Mouse (Mus musculus) forebrain, postnatal 0 days (tissue): Measurements from ENCODE around the gene 4933406M09Rik. TPM values are rescaled to one million over a fixed set of nuclear protein-coding genes. Genes with fewer than 3 reads are reported as not detected.

Experiments
- ATAC-seq: fragments of 200-750 bp; cut with Nextera tagmentation; 2 replicates; pipeline ENCODE4 v1.8.0; 2017; ENCODE audit warnings: mild to moderate bottlenecking, moderate library complexity
- DNase-seq: peaks from one replicate; pipeline ENCODE4 v3.0.0-alpha.2; 2015
- H3K27ac ChIP-seq: fragments of 300-500 bp; sonication (generic); 2 replicates; pipeline ENCODE4 v1.5.1; 2014; ENCODE audit warnings: low read depth, mild to moderate bottlenecking, antibody characterized with exemption, low read length, moderate library complexity, mixed read lengths
- H3K27me3 ChIP-seq: fragments of 300-500 bp; sonication (generic); 2 replicates; pipeline ENCODE4 v1.6.1; 2014; ENCODE audit warnings: mild to moderate bottlenecking, low read length, mixed read lengths; ENCODE audit not compliant: insufficient read depth
- H3K36me3 ChIP-seq: fragments of 300-500 bp; sonication (generic); 2 replicates; pipeline ENCODE4 v1.6.1; 2014; ENCODE audit warnings: mild to moderate bottlenecking, moderate library complexity; ENCODE audit not compliant: insufficient read depth
- H3K4me1 ChIP-seq: fragments of 300-500 bp; sonication (generic); 2 replicates; pipeline ENCODE4 v1.6.1; 2014; ENCODE audit warnings: antibody characterized with exemption; ENCODE audit not compliant: insufficient read depth
- H3K4me2 ChIP-seq: fragments of 300-500 bp; sonication (generic); 2 replicates; pipeline ENCODE4 v1.6.1; 2014; ENCODE audit warnings: low read depth, mild to moderate bottlenecking, moderate library complexity
- H3K4me3 ChIP-seq: fragments of 300-500 bp; sonication (generic); 2 replicates; pipeline ENCODE4 v1.5.1; 2014; ENCODE audit warnings: low read depth, low read length, mixed read lengths
- H3K9ac ChIP-seq: fragments of 300-500 bp; sonication (generic); 2 replicates; pipeline ENCODE4 v1.6.1; 2014; ENCODE audit warnings: mild to moderate bottlenecking
- H3K9me3 ChIP-seq: fragments of 300-500 bp; sonication (generic); 2 replicates; pipeline ENCODE4 v1.6.1; 2016; ENCODE audit warnings: low read length
- CTCF ChIP-seq: sonication (generic); IDR thresholded peaks from 2 replicates; pipeline ENCODE4 v1.5.1; 2016; ENCODE audit warnings: antibody characterized with exemption, control low read depth, low read depth
- WGBS: fragments of 180-500 bp; shearing (Covaris S2); extraction: QIAGEN DNeasy Blood & Tissue Kit; methylation state at CpG from one replicate; pipeline ENCODE4 v1.1.7; 2014; 5-methylcytosine and 5-hydroxymethylcytosine counted together
- polyA plus RNA-seq: library from polyadenylated mRNA; unstranded; fragments of >200 nt; fragmentation: Nextera tagmentation; extraction: Ambion mirVana; gene quantifications from 2 replicates; pipeline ENCODE4 v1.2.1, GENCODE M21; 2015
- total RNA-seq: library from RNA; depleted of rRNA; stranded (reverse); fragments of >200 nt; gene quantifications from 2 replicates; pipeline ENCODE4 v1.2.3, GENCODE M21; 2014

Gene 4933406M09Rik
- total and polyA plus RNA-seq, 2 experiments from 2014 or later: not detected

DNA sequence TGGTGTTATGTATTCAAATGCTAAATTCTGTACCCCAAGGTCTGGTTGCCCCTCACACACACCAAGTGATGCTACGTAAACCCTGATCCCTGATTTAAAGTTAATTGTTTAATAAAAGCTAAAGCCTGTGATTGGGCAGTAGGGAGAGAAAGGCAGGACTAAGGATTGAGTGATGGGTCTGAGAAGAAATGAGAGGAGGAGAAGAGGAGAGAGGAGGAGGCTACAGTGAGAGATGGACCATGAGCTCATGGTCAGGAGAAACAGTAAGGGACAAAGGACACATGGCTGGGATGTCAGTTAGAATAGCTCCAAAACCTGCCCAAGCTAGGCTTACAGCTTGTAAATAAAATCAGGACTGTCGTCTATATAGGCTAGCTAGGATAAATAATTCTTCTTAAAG lies 4.7 kb upstream of the 4933406M09Rik start:
- Histone ChIP-seq H3K27me3 (no peaks in the 10 kb centered on the region), H3K9ac (no peak overlapping the region), H3K9me3 (no peaks in the 10 kb centered on the region), H3K27ac (no peak overlapping the region), H3K4me2 (no peak overlapping the region), H3K4me1 (0 out of 2 replicates have a peak, but pooled peaks cover 8% of the 10 kb centered on the region), H3K36me3 (no peaks in the 10 kb centered on the region), H3K4me3 (no peak overlapping the region)
- 76% methylated on average over 2 of the region's 2 CpGs for WGBS
- DNase-seq (no peak), ATAC-seq (no peak)
- no peak for TF ChIP-seq CTCF

GRCm38 (mm10) chr1:134381795-134382625 lies 3.7 kb upstream of the 4933406M09Rik start:
- 12% methylated on average over 19 of the region's 19 CpGs for WGBS
- DNase-seq (peak; percentile 62), ATAC-seq (peak; percentile 29; the same call in 1 of the 2 replicates)
- no peaks in the 10 kb centered on the region for H3K27me3 ChIP-seq
- H3K9me3 ChIP-seq: no peaks in the 10 kb centered on the region
- H3K4me1 ChIP-seq: 0 out of 2 replicates have a peak, but pooled peaks cover 8% of the 10 kb centered on the region
- peak overlapping the region; percentile 24 for H3K4me3 ChIP-seq
- peak overlapping the region; percentile 44 for H3K4me2 ChIP-seq
- no peak overlapping the region for H3K27ac ChIP-seq
- H3K36me3 ChIP-seq: no peaks in the 10 kb centered on the region
- TF ChIP-seq CTCF: no peak
- H3K9ac ChIP-seq: no peak overlapping the region

GRCm38 (mm10) chr1:134384581-134384980 lies 1.2 kb upstream of the 4933406M09Rik start:
- no peaks in the 10 kb centered on the region for H3K9me3 ChIP-seq
- no peak for TF ChIP-seq CTCF
- no peak overlapping the region for H3K4me3 ChIP-seq
- H3K4me1 ChIP-seq: 0 out of 2 replicates have a peak, but pooled peaks cover 8% of the 10 kb centered on the region
- no peaks in the 10 kb centered on the region for H3K27me3 ChIP-seq
- H3K9ac ChIP-seq: no peak overlapping the region
- no peak for DNase-seq
- H3K27ac ChIP-seq: no peak overlapping the region
- no peak for ATAC-seq
- H3K4me2 ChIP-seq: no peak overlapping the region
- no peaks in the 10 kb centered on the region for H3K36me3 ChIP-seq
- 90% methylated on average over 4 of the region's 4 CpGs for WGBS

- TF ChIP-seq CTCF: no peak
- Histone ChIP-seq H3K4me2 (no peak overlapping the region), H3K4me3 (no peak overlapping the region), H3K9ac (no peak overlapping the region), H3K9me3 (no peaks in the 10 kb centered on the region), H3K27me3 (no peaks in the 10 kb centered on the region), H3K4me1 (0 out of 2 replicates have a peak, but pooled peaks cover 8% of the 10 kb centered on the region), H3K36me3 (no peaks in the 10 kb centered on the region), H3K27ac (no peak overlapping the region)
- no peak for ATAC-seq
- DNase-seq: no peak
These were observed 564 bp upstream of the 4933406M09Rik start for GRCm38 (mm10) chr1:134385176-134385575.

DNA sequence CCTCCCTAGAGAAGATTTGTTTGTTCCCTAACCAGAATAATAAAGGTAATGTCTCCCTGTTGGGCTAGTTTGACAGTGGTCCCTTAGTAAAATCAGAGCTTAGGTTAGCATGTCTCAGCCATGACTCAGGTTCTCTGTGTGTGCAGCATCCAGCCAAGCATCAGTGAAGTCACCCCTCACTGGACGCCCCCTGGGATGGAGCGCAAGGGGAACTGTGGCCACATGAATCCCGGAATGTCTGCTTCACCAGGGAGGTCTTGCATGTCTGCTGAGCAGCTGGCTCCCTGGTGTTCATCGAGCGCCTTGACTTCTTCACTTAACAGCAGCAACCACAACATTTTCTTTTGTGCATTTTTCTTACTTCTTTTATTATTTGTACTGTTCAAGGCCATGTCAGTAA lies 8.1 kb downstream of the 4933406M09Rik start:
- TF ChIP-seq CTCF: no peak
- H3K9ac ChIP-seq: no peak overlapping the region
- no peak for DNase-seq
- no peak overlapping the region for H3K27ac ChIP-seq
- no peak overlapping the region for H3K4me3 ChIP-seq
- H3K27me3 ChIP-seq: no peaks in the 10 kb centered on the region
- no peak overlapping the region for H3K4me2 ChIP-seq
- no peaks in the 10 kb centered on the region for H3K9me3 ChIP-seq
- H3K4me1 ChIP-seq: no peaks in the 10 kb centered on the region
- no peaks in the 10 kb centered on the region for H3K36me3 ChIP-seq
- ATAC-seq: no peak
- 64% methylated on average over 5 of the region's 5 CpGs for WGBS

DNA sequence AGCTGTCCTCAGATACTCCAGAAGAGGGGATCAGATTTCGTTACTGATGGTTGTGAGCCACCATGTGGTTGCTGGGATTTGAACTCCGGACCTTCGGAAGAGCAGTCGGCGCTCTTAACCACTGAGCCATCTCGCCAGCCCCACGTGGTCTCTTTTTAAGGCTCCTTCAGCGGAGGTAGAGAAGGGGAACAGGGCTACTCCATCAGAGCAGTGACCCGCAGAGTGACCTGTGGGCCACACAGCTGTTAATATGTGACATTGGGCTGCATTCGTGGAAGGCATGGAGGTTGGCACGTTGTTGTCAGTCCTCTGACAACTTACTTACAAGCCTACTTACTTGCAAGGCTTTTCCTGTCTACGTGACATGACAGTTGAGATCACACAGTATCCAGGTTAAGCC lies 12.5 kb downstream of the 4933406M09Rik start:
- no peak for TF ChIP-seq CTCF
- Histone ChIP-seq H3K27me3 (no peaks in the 10 kb centered on the region), H3K4me2 (no peak overlapping the region), H3K9ac (no peak overlapping the region), H3K4me3 (no peak overlapping the region), H3K36me3 (no peaks in the 10 kb centered on the region), H3K4me1 (no peaks in the 10 kb centered on the region), H3K9me3 (no peaks in the 10 kb centered on the region), H3K27ac (no peak overlapping the region)
- DNase-seq: no peak
- WGBS: 92% methylated on average over 12 of the region's 12 CpGs
- no peak for ATAC-seq

DNA sequence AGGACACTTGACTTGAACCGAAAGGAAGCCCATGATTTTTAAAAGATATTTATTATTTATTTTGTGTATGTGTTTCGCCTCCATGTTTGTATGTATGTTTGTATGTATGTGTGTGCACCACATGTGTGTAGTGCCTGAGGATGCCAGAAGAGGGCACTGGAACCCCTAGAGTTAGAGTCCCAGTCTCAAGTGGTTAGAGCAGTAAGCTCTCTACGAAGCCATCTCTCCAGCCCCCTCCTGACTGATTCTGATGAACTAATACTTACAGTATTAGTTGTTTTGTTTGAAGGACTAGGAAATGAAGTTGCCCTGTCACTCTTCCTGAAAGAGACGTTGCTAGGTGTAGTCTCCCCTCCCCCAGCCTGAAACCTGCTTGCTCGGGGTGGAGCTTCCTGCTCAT lies 14.0 kb downstream of the 4933406M09Rik start:
- no peaks in the 10 kb centered on the region for H3K27me3 ChIP-seq
- TF ChIP-seq CTCF: no peak
- no peak overlapping the region for H3K27ac ChIP-seq
- no peak overlapping the region for H3K9ac ChIP-seq
- H3K4me3 ChIP-seq: no peak overlapping the region
- H3K4me2 ChIP-seq: no peak overlapping the region
- no peak for DNase-seq
- H3K9me3 ChIP-seq: no peaks in the 10 kb centered on the region
- no peaks in the 10 kb centered on the region for H3K4me1 ChIP-seq
- ATAC-seq: no peak
- H3K36me3 ChIP-seq: no peaks in the 10 kb centered on the region
- WGBS: 63% methylated on average over 5 of the region's 5 CpGs
